Mouse (Mus musculus) C2C12 (cell line): ENCODE measurements around the gene Pde8a.

ENCODE experiments used
- CEBPB ChIP-seq: IDR thresholded peaks from one replicate; pipeline ENCODE4 v1.6.1; 2011; ENCODE audit warnings: low read depth, mild to moderate bottlenecking, control low read depth, moderate library complexity
- CTCF ChIP-seq: IDR thresholded peaks from one replicate; pipeline ENCODE4 v1.5.1; 2011; ENCODE audit not compliant: control insufficient read depth, insufficient read depth, insufficient read length
- MYOG ChIP-seq: IDR thresholded peaks from one replicate; pipeline ENCODE4 v1.6.1; 2011; ENCODE audit not compliant: control insufficient read depth, insufficient read length; ENCODE audit errors: extremely low read depth

GRCm38 (mm10) chr7:81321776-81322175 lies 108.4 kb downstream of the Pde8a start:
- no peak for TF ChIP-seq MYOG
- TF ChIP-seq CTCF, result no peak
- no peak for TF ChIP-seq CEBPB
